Mouse (Mus musculus): ENCODE measurements at regions not wholly inside any gene's neighbourhood (a gene's known extent, or its start where the extent isn't known, plus 50 kb on each side); places are given as distances from the start of the nearest gene placed in this dataset.
A peak's percentile ranks its signal among the peaks of the same experiment; 100 is the strongest.

- 60% methylated on average over 25 of the region's 25 CpGs for WGBS
- H3K4me1 ChIP-seq (replicated peaks; ENCODE audit: control insufficient read depth, insufficient read depth, low read length): peaks cover 37% of the 10 kb centered on the region
- H3K27ac ChIP-seq (ENCODE audit: low read depth): no peak overlapping the region
- H3K9ac ChIP-seq (ENCODE audit: low read length): no peak overlapping the region
- H3K27me3 ChIP-seq (replicated peaks; ENCODE audit: control insufficient read depth, insufficient read depth, low read length): no peaks in the 10 kb centered on the region
- no peaks in the 10 kb centered on the region for H3K36me3 ChIP-seq (ENCODE audit: control insufficient read depth, insufficient read depth, low read length)
- H3K4me3 ChIP-seq (ENCODE audit: low read depth, low read length): no peak overlapping the region
- no peak overlapping the region for H3K4me2 ChIP-seq (ENCODE audit: low read length)
- no peaks in the 10 kb centered on the region for H3K9me3 ChIP-seq (ENCODE audit: control insufficient read depth, low read length)
- no peak for ATAC-seq (replicated peaks; ENCODE audit: low FRiP score, low TSS enrichment, low read depth)
- no peak for DNase-seq (ENCODE audit: low spot score)
Measured at GRCm38 (mm10) chr9:102782926-102783850, 51.5 kb upstream of the Ryk start.

GRCm38 (mm10) chr9:102784329-102785026 is 50.2 kb upstream of the Ryk start:
- no peaks in the 10 kb centered on the region for H3K36me3 ChIP-seq (ENCODE audit: control insufficient read depth, insufficient read depth, low read length)
- no peak overlapping the region for H3K27ac ChIP-seq (ENCODE audit: low read depth)
- no peaks in the 10 kb centered on the region for H3K9me3 ChIP-seq (ENCODE audit: control insufficient read depth, low read length)
- 8% methylated on average over 10 of the region's 10 CpGs for WGBS
- no peak overlapping the region for H3K4me2 ChIP-seq (ENCODE audit: low read length)
- no peak overlapping the region for H3K4me3 ChIP-seq (ENCODE audit: low read depth, low read length)
- no peak; the same call in 1 of the 2 replicates for ATAC-seq (replicated peaks; ENCODE audit: low FRiP score, low TSS enrichment, low read depth)
- no peaks in the 10 kb centered on the region for H3K27me3 ChIP-seq (replicated peaks; ENCODE audit: control insufficient read depth, insufficient read depth, low read length)
- peaks cover 24% of the 10 kb centered on the region for H3K4me1 ChIP-seq (replicated peaks; ENCODE audit: control insufficient read depth, insufficient read depth, low read length)
- no peak overlapping the region for H3K9ac ChIP-seq (ENCODE audit: low read length)
- DNase-seq (ENCODE audit: low spot score): peak; percentile 97

All from intestine, embryonic 14.5 days (tissue).